Mouse (Mus musculus): ENCODE measurements at regions not wholly inside any gene's neighbourhood (a gene's known extent, or its start where the extent isn't known, plus 50 kb on each side); places are given as distances from the start of the nearest gene placed in this dataset.

DNA sequence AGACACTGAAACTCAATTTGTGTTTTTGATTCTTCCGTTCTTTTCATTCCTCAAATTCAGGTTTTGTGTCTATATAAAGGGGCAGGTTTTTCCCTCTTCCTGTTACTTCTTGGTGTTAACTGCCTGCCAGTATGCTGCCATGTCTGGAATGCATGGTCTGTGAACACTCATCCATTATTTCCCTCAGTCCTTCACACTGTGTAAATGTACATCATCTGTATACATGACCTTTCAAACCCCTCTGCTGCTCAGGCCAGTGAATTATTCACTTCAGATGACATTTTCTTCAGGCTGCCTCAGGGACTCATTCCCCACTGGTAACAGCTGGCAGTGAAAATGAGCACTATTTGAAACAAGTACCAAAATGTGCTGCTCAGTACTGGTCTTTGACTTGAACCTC is 512.0 kb upstream of the Atxn7l3b start:
- 54% methylated on average over 1 of the region's 1 CpGs for WGBS
- Histone ChIP-seq H3K27me3 (no peaks in the 10 kb centered on the region), H3K4me2 (no peak overlapping the region), H3K36me3 (no peaks in the 10 kb centered on the region), H3K9ac (no peak overlapping the region), H3K9me3 (no peaks in the 10 kb centered on the region), H3K4me3 (no peak overlapping the region), H3K4me1 (no peaks in the 10 kb centered on the region), H3K27ac (no peak overlapping the region)
- no peak for ATAC-seq (ENCODE audit: borderline replicate concordance, extremely low read depth, low FRiP score, low TSS enrichment)

- H3K36me3 ChIP-seq: no peaks in the 10 kb centered on the region
- H3K4me1 ChIP-seq: no peaks in the 10 kb centered on the region
- no peaks in the 10 kb centered on the region for H3K27me3 ChIP-seq
- H3K27ac ChIP-seq: no peak overlapping the region
- no peaks in the 10 kb centered on the region for H3K9me3 ChIP-seq
- no peak overlapping the region for H3K9ac ChIP-seq
- WGBS: 82% methylated on average over 5 of the region's 5 CpGs
- no peak for ATAC-seq (ENCODE audit: borderline replicate concordance, extremely low read depth, low FRiP score, low TSS enrichment)
- no peak overlapping the region for H3K4me3 ChIP-seq
- no peak overlapping the region for H3K4me2 ChIP-seq
Observed at GRCm38 (mm10) chr10:113431155-113431554, 502.4 kb upstream of the Atxn7l3b start.

DNA sequence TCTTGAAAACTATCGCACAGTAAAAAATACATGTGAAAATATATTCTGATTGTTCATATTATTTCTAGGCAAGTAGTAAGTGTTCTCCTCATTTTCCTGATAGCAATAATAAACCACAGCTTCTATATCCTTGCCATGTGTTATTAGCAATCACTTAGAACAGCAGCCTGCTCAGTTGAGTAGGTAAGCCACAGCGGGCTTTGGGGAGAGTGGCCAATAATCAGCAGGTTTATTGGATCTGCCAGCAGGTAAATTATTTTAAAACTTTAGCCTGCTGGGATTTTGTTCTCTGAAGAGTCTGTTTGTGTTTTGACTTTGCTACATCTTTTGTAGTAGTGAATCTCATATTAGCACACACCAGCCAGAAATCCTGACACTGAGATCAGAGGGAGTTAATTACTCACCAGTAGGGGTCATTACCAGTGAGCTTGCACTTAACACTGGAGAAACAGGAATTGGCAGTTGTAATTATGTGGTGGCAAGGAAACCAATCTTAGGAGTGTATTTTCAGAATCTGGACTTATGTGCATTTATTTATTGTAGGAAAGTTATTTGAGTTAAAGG is 482.5 kb upstream of the Atxn7l3b start:
- Histone ChIP-seq H3K9ac (no peak overlapping the region), H3K36me3 (no peaks in the 10 kb centered on the region), H3K4me1 (no peaks in the 10 kb centered on the region), H3K9me3 (no peaks in the 10 kb centered on the region), H3K4me2 (no peak overlapping the region), H3K4me3 (no peak overlapping the region), H3K27me3 (no peaks in the 10 kb centered on the region), H3K27ac (no peak overlapping the region)
- no peak for ATAC-seq (ENCODE audit: borderline replicate concordance, extremely low read depth, low FRiP score, low TSS enrichment)
- 84% methylated on average over 2 of the region's 2 CpGs for WGBS

DNA sequence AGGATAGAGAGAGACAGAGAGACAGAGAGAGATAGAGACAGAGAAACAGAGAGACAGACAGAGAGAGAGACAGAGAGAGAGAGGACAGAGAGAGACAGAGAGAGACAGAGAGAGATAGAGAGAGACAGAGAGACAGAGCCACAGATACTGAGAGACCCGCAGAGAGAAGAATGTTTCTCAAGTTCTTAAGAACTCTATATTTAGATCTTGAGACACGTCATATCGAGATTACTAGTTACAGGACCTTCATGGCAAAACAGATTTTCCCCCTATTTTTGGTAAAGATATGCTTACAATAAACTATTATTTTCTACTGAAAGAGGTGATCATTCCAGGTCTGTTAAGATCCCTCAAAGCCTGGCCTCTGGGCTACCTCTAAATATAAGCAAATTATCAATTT is 461.8 kb upstream of the Atxn7l3b start:
- no peaks in the 10 kb centered on the region for H3K27me3 ChIP-seq
- no peaks in the 10 kb centered on the region for H3K36me3 ChIP-seq
- no peak overlapping the region for H3K9ac ChIP-seq
- ATAC-seq (ENCODE audit: borderline replicate concordance, extremely low read depth, low FRiP score, low TSS enrichment): no peak
- H3K4me3 ChIP-seq: no peak overlapping the region
- H3K4me1 ChIP-seq: no peaks in the 10 kb centered on the region
- H3K27ac ChIP-seq: no peak overlapping the region
- no peaks in the 10 kb centered on the region for H3K9me3 ChIP-seq
- 85% methylated on average over 3 of the region's 3 CpGs for WGBS
- no peak overlapping the region for H3K4me2 ChIP-seq

DNA sequence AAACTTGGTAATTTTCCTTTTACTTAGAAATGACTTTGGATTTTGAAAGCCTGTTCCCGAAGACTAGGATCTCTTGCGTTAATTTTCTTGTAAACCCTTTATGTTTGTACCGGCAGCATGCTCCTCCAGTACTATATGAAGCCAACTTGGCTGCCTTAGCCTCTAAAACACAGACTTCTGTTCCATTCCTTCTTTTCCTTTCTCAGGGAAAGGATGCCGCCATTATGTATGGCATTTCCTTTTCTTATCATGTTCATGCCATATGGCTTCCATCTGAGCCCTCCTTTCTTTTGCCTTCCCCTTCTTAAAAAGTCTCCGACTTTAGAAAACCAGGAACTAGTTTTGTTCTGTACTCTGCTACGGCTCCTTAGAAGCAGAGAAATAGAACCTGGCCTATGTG is 440.4 kb upstream of the Atxn7l3b start:
- no peaks in the 10 kb centered on the region for H3K27me3 ChIP-seq
- no peak overlapping the region for H3K9ac ChIP-seq
- H3K4me1 ChIP-seq: no peaks in the 10 kb centered on the region
- ATAC-seq (ENCODE audit: borderline replicate concordance, extremely low read depth, low FRiP score, low TSS enrichment): no peak
- 73% methylated on average over 6 of the region's 6 CpGs for WGBS
- no peak overlapping the region for H3K27ac ChIP-seq
- no peaks in the 10 kb centered on the region for H3K36me3 ChIP-seq
- H3K9me3 ChIP-seq: no peaks in the 10 kb centered on the region
- H3K4me2 ChIP-seq: no peak overlapping the region
- no peak overlapping the region for H3K4me3 ChIP-seq

DNA sequence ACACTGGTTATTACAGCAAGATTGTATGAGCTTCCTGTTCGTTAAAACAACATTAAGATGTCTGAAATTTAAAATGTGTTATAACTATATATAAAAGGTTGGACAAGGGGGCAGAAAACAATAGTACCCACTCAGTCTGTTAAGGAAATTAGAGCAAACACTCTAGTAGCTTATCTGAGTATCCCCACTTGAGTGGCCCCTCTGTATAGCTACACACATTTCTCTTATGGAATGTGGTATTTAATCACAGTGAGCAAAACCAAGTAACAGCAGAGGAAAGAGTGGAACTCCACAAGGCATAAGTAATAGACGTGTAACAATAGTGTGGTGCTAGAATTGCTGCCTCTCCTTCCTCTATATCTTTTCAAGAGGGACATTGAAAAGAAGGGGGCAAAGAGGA is 417.4 kb upstream of the Atxn7l3b start:
- Histone ChIP-seq H3K4me3 (no peak overlapping the region), H3K4me2 (no peak overlapping the region), H3K36me3 (no peaks in the 10 kb centered on the region), H3K9me3 (no peaks in the 10 kb centered on the region), H3K4me1 (no peaks in the 10 kb centered on the region), H3K9ac (no peak overlapping the region), H3K27ac (no peak overlapping the region), H3K27me3 (no peaks in the 10 kb centered on the region)
- WGBS: 36% methylated on average over 2 of the region's 2 CpGs
- ATAC-seq (ENCODE audit: borderline replicate concordance, extremely low read depth, low FRiP score, low TSS enrichment): peak; percentile 69; the same call in 1 of the 2 replicates
